Mouse (Mus musculus) embryonic facial prominence, embryonic 12.5 days (tissue): Measurements from ENCODE around the gene Hnrnpk. TPM values are rescaled to one million over a fixed set of nuclear protein-coding genes. Genes with fewer than 3 reads are reported as not detected.
"Not testable (repeated sequence)": the region's sequence is repeated elsewhere in the genome, so short reads cannot be mapped to it uniquely, and the experiment has no call there.

Source experiments
- ATAC-seq: fragments of 200-750 bp; cut with Nextera tagmentation; 2 replicates; pipeline ENCODE4 v1.8.0; 2017; ENCODE audit not compliant: insufficient number of reproducible peaks, insufficient read depth, low FRiP score, low TSS enrichment
- H3K27ac ChIP-seq: fragments of 300-500 bp; sonication (generic); 2 replicates; pipeline ENCODE4 v1.5.1; 2016; ENCODE audit warnings: mild to moderate bottlenecking
- H3K27me3 ChIP-seq: fragments of 300-500 bp; sonication (generic); 2 replicates; pipeline ENCODE4 v1.6.1; 2016; ENCODE audit warnings: mild to moderate bottlenecking, moderate library complexity
- H3K36me3 ChIP-seq: fragments of 300-500 bp; sonication (generic); 2 replicates; pipeline ENCODE4 v1.6.1; 2016; ENCODE audit warnings: mild to moderate bottlenecking
- H3K4me1 ChIP-seq: fragments of 300-500 bp; sonication (generic); 2 replicates; pipeline ENCODE4 v1.6.1; 2016
- H3K4me2 ChIP-seq: fragments of 300-500 bp; sonication (generic); replicated peaks from 2 replicates; pipeline ENCODE4 v1.6.1; 2016; ENCODE audit warnings: mild to moderate bottlenecking, moderate library complexity
- H3K4me3 ChIP-seq: fragments of 300-500 bp; sonication (generic); 2 replicates; pipeline ENCODE4 v1.5.1; 2016; ENCODE audit warnings: mild to moderate bottlenecking
- H3K9ac ChIP-seq: fragments of 300-500 bp; sonication (generic); 2 replicates; pipeline ENCODE4 v1.6.1; 2016; ENCODE audit warnings: mild to moderate bottlenecking, moderate library complexity
- H3K9me3 ChIP-seq: fragments of 300-500 bp; sonication (generic); 2 replicates; pipeline ENCODE4 v1.6.1; 2016; ENCODE audit warnings: mild to moderate bottlenecking, moderate library complexity
- WGBS: fragments of 180-500 bp; shearing (Covaris S2); methylation state at CpG from one replicate; pipeline ENCODE4 v1.1.7; 2016; 5-methylcytosine and 5-hydroxymethylcytosine counted together
- polyA plus RNA-seq: library from polyadenylated mRNA; unstranded; fragments of >200 nt; fragmentation: Nextera tagmentation; extraction: Ambion mirVana; gene quantifications from 2 replicates; pipeline ENCODE4 v1.2.1, GENCODE M21; 2016

Hnrnpk gene
- polyA plus RNA-seq, 1 experiment from 2014 or later = 1,972 TPM

DNA sequence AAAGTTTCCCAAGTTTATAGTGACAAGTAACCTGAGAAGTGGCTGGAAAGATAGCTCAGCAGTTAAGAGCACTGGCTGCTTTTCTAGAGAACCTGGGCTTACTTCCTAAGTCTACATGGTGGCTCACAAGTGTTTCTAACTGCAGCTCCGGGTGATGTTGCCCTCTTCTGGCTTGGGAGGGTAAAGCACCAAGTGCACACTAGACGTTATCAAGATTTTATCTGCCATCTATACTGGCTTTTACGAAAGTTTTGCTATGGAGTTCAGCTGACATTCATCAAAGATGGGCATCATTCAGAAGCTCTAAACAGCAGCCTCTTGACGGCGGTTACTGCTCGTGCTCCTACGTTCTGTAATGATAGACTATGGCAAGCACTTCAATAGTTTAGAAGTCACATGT, 15.2 kb downstream of the Hnrnpk start:
- no peaks in the 10 kb centered on the region for H3K9me3 ChIP-seq
- H3K4me2 ChIP-seq = no peak overlapping the region
- 0 out of 2 replicates have a peak, but pooled peaks cover 10% of the 10 kb centered on the region for H3K4me1 ChIP-seq
- no peak overlapping the region for H3K9ac ChIP-seq
- ATAC-seq = no peak
- 13% methylated on average over 7 of the region's 7 CpGs for WGBS
- no peaks in the 10 kb centered on the region for H3K27me3 ChIP-seq
- no peak overlapping the region for H3K27ac ChIP-seq
- peaks cover 13% of the 10 kb centered on the region for H3K36me3 ChIP-seq
- no peak overlapping the region for H3K4me3 ChIP-seq

DNA sequence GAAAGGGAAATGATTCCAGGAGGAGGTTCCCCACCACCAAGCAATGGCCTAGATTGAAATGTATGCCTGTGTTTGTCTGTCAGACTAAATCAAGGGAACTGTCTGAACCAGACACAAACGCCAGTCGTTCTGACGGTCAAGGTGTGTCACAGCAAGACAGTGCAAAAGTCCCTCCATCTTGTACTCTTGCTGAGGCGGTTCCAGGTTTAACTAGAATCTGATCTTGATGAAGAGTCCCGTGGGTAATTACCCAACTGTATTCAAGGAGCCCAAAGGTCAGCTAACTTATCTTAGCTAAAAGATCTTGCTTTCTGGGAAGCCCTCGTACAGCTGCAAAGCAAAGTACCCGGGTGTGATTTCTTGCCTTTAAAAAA, 17.6 kb downstream of the Hnrnpk start:
- 0 out of 2 replicates have a peak overlapping the region, but pooled peaks have one; percentile 24 for H3K27ac ChIP-seq
- WGBS = 74% methylated on average over 7 of the region's 7 CpGs
- ATAC-seq = no peak
- H3K4me1 ChIP-seq = 0 out of 2 replicates have a peak, but pooled peaks cover 10% of the 10 kb centered on the region
- H3K4me3 ChIP-seq = peak overlapping the region; percentile 62
- no peaks in the 10 kb centered on the region for H3K27me3 ChIP-seq
- H3K4me2 ChIP-seq = peak overlapping the region; percentile 78
- peaks cover 9% of the 10 kb centered on the region for H3K9me3 ChIP-seq
- peaks cover 20% of the 10 kb centered on the region for H3K36me3 ChIP-seq
- H3K9ac ChIP-seq = peak overlapping the region; percentile 73; the same call in 1 of the 2 replicates

DNA sequence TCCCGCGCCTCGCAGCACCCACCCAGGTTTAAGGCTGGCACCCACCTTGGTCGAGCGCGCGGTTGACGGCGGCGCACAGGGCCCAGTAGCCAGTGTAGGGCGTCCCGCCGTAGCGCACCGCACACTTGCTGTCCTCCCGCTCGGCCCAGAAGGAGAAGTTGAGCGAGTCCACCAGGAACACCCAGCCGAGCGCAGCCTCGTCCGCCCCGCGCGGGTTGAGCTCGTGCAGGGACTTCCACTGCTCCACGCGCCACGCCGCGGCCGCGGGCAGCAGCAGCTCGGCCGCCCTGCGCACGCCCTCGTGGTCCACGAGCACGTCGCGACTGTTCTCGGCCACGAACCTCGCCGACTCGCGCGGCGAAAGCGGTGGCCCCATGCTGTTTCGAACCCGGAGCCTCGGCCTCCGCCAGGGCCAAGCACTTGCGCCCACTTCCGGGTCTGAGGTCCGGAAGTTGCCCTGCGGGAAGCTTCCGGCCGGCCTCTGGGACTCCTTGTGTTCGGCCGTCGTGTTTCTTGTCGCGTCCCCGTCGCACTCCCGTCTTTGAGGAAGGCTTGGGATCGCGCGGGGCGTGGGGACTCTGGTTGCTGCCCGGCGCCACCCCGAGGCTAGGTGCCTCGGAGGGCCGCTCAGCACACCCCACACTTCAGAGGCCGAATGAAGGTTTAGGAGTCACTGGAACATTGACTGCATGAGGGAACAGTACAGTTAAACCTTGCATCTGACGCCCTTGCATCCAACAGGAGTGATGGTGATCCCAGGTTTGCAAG, 18.2 kb downstream of the Hnrnpk start, which contains the start of gene 2210016F16Rik:
Gene 2210016F16Rik, minus strand, starts transcription at position 447 of the 768 bp plus-strand sequence.
- 3% methylated on average over 80 of the region's 80 CpGs for WGBS
- peak; percentile 76 for ATAC-seq
- Histone ChIP-seq H3K4me2 (peak within 1 kb of the TSS; percentile 78), H3K9ac (peak within 1 kb of the TSS; percentile 73), H3K4me3 (peak within 1 kb of the TSS; percentile 62), H3K27me3 (no peaks in the 10 kb centered on the region), H3K36me3 (peaks cover 24% of the 10 kb centered on the region), H3K4me1 (0 out of 2 replicates have a peak, but pooled peaks cover 10% of the 10 kb centered on the region), H3K9me3 (peaks cover 15% of the 10 kb centered on the region), H3K27ac (peak within 1 kb of the TSS; percentile 24; the same call in 1 of the 2 replicates)

DNA sequence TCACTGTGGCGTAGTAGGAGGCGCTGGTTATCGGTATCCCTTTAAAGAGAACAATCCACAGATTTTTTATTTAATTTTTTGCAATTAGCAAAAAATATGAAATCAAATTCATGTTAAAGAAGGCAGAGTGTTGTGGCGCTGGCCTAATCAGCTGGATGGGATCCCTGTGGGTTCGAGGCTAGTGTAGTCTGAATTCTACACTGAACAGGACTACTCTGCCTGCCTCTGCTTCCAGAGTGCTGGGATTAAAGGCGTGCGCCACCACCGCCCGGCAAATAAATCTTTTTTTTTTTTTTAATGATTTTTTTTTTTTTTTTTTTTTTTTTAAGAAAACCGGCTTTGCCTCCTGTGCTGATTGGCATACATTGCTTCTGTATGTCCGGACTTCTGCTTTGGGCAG, 18.8 kb downstream of the Hnrnpk start:
- WGBS = 52% methylated on average over 11 of the region's 11 CpGs
- Histone ChIP-seq H3K9ac (peak overlapping the region; percentile 73), H3K4me1 (0 out of 2 replicates have a peak, but pooled peaks cover 10% of the 10 kb centered on the region), H3K27ac (no peak overlapping the region), H3K36me3 (peaks cover 24% of the 10 kb centered on the region), H3K9me3 (peaks cover 15% of the 10 kb centered on the region), H3K4me2 (peak overlapping the region; percentile 78), H3K4me3 (peak overlapping the region; percentile 62), H3K27me3 (no peaks in the 10 kb centered on the region)
- no peak for ATAC-seq

DNA sequence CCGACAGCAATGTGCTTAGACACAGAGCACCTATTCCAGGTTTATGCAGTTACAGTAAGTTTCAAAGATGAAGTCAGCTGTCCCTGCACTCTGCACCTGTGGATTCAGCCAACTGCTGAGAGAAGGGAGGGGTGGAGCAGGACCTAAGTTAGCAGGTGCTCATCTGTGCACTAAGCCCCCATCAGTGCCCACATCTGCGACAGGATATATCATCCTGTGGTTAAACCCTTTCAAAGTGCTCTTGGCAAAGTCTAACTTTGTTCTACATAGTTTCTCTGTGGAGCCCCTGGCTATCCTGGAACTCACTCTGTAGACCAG, 30.0 kb downstream of the Hnrnpk start:
- no peaks in the 10 kb centered on the region for H3K4me1 ChIP-seq
- no peaks in the 10 kb centered on the region for H3K36me3 ChIP-seq
- H3K27me3 ChIP-seq = no peaks in the 10 kb centered on the region
- H3K4me2 ChIP-seq = no peak overlapping the region
- no peaks in the 10 kb centered on the region for H3K9me3 ChIP-seq
- H3K4me3 ChIP-seq = no peak overlapping the region
- WGBS = 93% methylated on average over 2 of the region's 2 CpGs
- no peak overlapping the region for H3K9ac ChIP-seq
- no peak overlapping the region for H3K27ac ChIP-seq
- no peak for ATAC-seq

DNA sequence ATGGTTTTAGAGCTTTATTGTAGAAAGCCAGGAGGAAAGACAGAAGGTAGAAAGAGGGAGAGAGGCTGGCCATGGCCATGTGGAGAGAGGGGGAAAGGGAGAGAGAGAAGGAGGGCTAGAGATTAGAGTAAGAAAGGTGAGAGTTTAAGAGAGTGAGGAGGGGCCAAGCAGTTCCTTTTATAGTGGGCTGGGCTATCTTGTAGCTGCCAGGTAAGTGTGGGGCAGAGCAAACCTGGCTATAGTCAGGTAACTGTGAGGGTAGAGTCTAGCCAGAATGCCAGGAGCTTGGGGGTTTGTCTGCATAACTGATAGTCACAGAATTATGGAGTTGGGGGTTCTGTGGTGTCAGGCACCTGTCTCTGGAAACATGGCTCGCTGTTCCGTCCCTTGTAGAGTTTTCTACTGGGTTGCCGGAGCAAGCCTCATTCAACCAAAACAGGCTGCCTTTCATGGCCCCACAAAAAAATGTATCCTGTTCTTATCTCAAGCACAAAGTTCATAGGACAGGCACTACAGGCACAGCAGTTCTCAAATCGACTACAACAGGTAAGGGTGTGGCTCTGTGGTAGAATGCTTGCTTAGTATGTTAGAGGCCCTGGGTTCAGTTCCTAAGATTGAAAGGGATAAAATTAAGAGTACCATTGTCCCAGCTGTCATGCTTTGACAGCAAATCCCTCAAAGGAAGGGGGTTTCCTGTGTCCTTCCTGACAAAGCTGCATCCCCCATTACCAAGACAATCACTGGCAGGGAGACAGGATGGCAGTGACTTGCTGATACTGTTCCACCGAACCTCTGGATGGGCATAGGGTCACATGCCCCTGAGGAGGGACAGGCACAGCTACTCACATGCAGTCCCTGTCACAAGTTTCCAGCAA, 30.6 kb downstream of the Hnrnpk start:
- H3K4me1 ChIP-seq = no peaks in the 10 kb centered on the region
- no peaks in the 10 kb centered on the region for H3K27me3 ChIP-seq
- ATAC-seq = no peak
- H3K36me3 ChIP-seq = no peaks in the 10 kb centered on the region
- H3K9me3 ChIP-seq = no peaks in the 10 kb centered on the region
- no peak overlapping the region for H3K27ac ChIP-seq
- WGBS = 85% methylated on average over 5 of the region's 5 CpGs
- no peak overlapping the region for H3K9ac ChIP-seq
- H3K4me3 ChIP-seq = no peak overlapping the region
- no peak overlapping the region for H3K4me2 ChIP-seq

DNA sequence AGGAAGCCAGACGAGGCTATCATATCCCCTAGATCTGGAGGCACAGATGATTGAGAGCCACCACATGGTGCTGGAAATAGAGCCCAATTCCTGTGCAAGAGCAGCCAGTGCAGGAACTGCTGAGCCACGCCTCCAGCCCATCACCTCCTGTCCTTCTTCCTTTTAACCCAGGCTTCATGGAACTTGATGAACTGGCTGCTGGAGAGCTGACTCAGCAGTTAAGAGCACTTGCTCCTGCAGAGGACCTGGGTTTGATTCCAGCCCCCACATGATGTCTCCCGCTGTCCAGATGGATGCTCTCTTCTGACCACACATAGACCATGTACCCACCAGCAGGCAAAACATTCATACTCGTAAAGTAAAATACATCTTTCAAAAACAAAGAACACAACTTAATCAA, 34.3 kb downstream of the Hnrnpk start:
- Histone ChIP-seq H3K9ac (no peak overlapping the region), H3K27ac (no peak overlapping the region), H3K36me3 (no peaks in the 10 kb centered on the region), H3K4me1 (no peaks in the 10 kb centered on the region), H3K4me2 (no peak overlapping the region), H3K4me3 (no peak overlapping the region), H3K27me3 (no peaks in the 10 kb centered on the region), H3K9me3 (no peaks in the 10 kb centered on the region)
- ATAC-seq = no peak
- WGBS = 69% methylated on average over 4 of the region's 4 CpGs

DNA sequence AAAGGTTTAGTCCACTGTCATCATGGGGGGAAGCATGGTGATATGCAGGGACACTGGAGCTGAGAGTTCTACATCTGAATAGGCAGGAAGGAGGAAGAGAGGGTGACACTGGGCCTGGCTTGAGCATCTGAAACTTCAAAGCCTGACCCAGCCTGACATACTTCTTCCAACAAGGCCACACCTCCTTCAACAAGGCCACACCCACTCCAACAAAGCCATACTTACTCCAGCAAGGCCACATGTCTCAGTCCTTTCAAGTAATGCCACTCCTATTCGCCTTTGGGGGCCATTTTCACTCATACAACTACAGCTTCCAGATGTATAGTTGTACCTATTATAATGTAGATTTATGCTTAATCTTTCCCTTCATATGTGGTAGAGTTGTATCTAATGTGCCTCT, 35.5 kb downstream of the Hnrnpk start:
- Histone ChIP-seq H3K4me1 (no peaks in the 10 kb centered on the region), H3K9ac (no peak overlapping the region), H3K9me3 (no peaks in the 10 kb centered on the region), H3K27me3 (no peaks in the 10 kb centered on the region), H3K36me3 (no peaks in the 10 kb centered on the region), H3K4me2 (no peak overlapping the region), H3K4me3 (no peak overlapping the region), H3K27ac (no peak overlapping the region)
- WGBS = 68% methylated on average over 1 of the region's 1 CpGs
- ATAC-seq = no peak

DNA sequence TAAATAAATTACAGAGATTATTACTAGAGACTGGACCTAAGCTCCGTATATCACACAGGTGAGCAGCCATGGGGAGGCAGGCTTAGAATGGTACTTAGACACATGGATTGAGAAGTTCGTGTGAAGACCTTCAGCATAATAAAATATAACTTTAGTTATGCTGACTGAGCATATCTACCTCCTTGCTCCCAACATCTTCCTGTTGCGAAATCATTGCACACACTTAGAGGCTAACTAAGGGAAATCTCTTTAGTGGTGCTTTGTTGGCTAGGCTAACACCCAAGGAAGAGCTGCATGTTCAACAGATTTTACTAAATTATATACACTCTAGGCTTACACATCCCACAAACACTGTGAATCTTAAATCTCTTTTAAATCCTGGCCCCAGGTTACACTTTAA, 36.8 kb downstream of the Hnrnpk start:
- WGBS = 84% methylated on average over 3 of the region's 3 CpGs
- ATAC-seq = no peak
- Histone ChIP-seq H3K27me3 (no peaks in the 10 kb centered on the region), H3K4me3 (no peak overlapping the region), H3K4me1 (no peaks in the 10 kb centered on the region), H3K9me3 (no peaks in the 10 kb centered on the region), H3K36me3 (no peaks in the 10 kb centered on the region), H3K27ac (no peak overlapping the region), H3K4me2 (no peak overlapping the region), H3K9ac (no peak overlapping the region)

DNA sequence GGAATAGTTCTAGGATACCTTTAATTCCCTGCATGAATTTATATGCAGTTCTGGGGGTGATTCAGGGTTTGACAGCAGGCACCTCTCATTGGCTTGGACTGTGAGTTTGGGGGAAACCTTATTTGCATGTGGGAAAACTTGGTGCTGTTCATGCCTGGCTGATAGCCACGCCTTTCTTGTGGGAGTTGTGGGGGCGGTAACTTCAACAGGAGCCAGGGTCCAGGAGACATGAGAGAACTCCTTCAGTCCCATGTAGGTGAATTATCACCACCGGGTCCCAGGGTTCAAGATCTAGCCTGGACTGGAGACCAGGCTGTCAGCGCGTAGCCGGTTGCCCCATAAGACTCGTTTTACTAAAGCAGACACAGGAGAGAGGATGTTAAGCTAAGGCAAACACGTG, 38.0 kb downstream of the Hnrnpk start:
- H3K36me3 ChIP-seq, H3K4me3 ChIP-seq, H3K4me2 ChIP-seq, H3K4me1 ChIP-seq, H3K27me3 ChIP-seq, H3K9ac ChIP-seq, ATAC-seq, H3K27ac ChIP-seq, H3K9me3 ChIP-seq: not testable (repeated sequence)
- 79% methylated on average over 8 of the region's 8 CpGs for WGBS

DNA sequence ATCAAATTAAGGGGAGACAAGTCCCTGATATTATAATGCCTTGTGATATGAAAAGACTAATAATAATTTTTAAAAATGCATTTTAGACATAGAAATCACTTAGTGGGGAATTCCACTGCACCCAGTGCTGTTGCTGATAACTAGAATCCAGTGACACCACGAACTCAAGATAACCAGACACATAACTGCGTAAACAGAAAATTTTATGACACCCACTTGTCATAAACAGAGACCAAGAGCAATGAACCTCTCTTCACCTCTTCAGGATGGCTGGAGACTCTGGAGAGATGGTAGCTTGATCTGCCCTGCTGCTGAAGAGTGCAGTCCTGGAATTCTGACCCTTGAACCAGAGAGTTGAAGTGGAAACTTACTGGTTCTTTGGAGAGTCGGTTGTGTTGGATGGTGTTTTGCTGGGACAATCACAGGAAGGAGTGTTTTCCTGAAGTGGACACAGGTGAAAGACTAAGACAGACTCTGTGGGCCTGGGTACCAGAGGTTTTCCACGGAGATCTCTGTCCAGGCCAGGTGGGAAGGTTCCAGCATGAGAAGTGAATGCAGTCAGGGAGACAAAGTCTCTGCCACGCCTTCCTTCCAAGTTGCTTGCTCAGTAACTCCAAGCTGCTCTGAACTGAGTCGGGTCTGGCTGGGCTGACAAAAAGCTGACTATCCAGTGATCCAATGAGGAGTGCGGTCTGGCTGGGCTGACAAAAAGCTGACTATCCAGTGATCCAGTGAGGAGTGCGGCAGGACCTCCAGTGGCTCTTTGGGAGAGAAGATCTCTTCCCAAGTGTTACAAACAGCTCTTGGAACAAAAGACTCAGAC, 38.6 kb downstream of the Hnrnpk start:
- 84% methylated on average over 8 of the region's 8 CpGs for WGBS
- no peak overlapping the region for H3K9ac ChIP-seq
- H3K9me3 ChIP-seq = no peaks in the 10 kb centered on the region
- H3K36me3 ChIP-seq = no peaks in the 10 kb centered on the region
- no peak overlapping the region for H3K27ac ChIP-seq
- no peak overlapping the region for H3K4me2 ChIP-seq
- H3K4me1 ChIP-seq = no peaks in the 10 kb centered on the region
- no peaks in the 10 kb centered on the region for H3K27me3 ChIP-seq
- H3K4me3 ChIP-seq = no peak overlapping the region
- ATAC-seq = no peak
